Mouse (Mus musculus) megakaryocyte, adult 5-6 weeks (primary cell): ENCODE results near the gene Fnip2. TPM values are rescaled to one million over a fixed set of nuclear protein-coding genes. Genes with fewer than 3 reads are reported as not detected.
"Not testable (repeated sequence)": the region's sequence is repeated elsewhere in the genome, so short reads cannot be mapped to it uniquely, and the experiment has no call there.

Experiments used
- ATAC-seq: 2 replicates; pipeline ENCODE4 v1.8.0; 2016; ENCODE audit warnings: mild to moderate bottlenecking, inconsistent platforms; ENCODE audit not compliant: poor library complexity, severe bottlenecking
- total RNA-seq, 2 experiments: library from RNA; stranded (forward) in 1 of 2; stranded (reverse) in 1 of 2; fragments of 153-499, 151-499 nt in 1 of 2; fragments of 221-1000, 200-1000 nt in 1 of 2; gene quantifications; 2 replicates each; pipeline versions ENCODE4 v1.2.3 to v1.2.4; 2015 to 2017

Gene Fnip2
- total RNA-seq (2015), result 17.9 and 21.3 TPM in 2 replicates
- 16.4 and 17.1 TPM in 2 replicates for total RNA-seq (2017)

DNA sequence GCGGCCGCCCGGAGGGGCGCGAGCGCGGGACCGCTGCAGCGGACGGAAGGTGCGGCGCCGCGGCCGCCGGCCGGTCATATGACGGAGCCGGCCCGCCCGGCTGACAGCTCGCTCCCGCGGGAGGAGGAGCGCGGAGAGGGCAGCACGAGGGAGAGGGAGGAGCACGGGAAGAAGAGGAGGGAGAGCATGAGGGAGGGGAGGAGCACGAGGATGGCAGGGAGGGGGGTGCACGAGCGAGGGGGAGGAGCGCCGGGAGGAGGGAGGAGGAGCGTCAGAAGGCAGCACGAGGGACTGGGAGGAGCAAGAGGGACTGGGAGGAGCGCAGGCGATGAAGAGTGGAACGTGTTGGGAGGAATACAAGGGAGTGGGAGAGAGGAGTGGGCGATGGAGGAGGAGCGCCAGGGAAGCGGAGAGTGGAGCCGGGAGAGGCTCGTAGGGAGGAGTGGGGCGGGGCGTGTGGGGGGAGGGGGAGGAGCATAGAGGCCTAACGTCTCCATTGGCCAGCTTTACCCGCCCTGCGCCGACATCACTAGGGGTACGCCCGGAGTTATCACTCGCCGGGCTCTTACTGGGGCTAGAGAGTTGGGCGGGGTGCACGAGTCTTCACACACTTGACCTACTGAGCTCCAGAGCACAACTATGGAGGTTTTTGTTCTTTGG is at the start of gene Fnip2:
TSS of gene Fnip2 (minus strand) at position 94 of the 660 bp plus-strand sequence.
- peak; percentile 85 for ATAC-seq

DNA sequence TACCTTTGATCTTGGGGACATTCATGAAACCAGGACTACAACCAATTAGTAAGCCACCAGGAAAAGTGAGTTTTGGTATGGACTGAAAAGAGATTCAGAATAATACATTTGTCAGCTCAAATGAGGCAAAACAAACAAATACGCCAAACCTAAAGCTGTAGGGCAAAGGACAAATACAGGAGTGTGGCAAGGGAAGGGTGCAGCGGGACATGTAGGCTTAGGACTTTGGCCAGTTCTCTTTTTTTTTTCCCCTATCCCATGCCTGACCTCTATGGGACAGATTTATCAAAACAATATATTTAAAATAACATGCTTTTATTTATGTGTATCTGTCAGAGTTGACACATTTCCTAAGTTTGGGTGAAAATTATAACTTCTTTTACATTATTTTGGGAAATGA is 42.3 kb upstream of the Fnip2 start:
- no peak for ATAC-seq

DNA sequence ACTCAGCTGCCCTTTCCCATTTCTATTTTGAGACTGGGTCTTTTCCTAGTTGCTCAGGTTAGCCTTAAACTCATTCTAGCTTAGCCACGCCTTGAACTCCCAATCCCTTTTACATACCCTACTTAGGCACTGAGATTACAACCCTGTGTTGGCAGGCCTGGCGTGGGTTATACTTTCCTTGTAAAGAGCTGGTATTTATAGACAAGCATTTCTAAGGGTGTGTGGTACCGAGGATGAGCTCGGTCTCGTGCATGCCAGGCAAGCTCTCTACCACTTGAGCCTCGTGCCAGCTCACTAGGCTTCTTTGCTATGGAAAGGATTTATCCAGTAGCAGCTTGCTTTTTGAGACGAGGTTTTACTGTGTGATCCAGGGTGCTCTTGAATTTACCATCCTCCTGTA is 27.9 kb upstream of the Fnip2 start:
- ATAC-seq, result no peak

DNA sequence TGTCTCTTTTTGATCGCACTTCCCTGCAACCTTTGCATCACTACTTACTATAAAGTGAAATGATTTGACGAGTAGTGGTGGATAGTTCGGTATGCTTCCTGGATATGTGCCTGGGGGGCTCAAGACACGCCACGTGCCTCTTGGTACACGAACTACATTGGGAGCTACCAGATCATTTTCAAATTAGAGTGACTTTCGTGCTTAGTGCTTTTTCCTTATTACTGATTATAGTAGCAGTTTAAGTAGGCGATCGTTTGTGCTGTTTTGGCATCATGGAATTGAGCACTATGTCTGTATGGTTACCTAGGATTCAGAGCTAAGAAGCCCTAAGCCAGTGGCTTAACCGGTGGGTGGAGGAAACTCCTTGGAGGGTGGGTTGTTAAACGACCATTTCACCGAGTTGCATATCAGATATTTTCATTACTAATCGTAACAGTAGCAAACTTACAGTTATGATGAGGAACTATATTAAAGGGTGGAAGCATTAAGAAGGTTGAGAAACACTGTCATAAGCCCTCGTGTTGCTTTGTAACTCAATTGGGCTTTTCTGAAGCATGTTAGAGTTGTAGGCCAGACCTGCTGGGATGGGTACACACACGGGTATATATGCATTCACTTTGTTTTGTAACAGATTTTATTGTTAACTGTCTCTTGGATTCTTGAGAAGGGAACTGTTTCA is 24.3 kb upstream of the Fnip2 start:
- ATAC-seq, result no peak

DNA sequence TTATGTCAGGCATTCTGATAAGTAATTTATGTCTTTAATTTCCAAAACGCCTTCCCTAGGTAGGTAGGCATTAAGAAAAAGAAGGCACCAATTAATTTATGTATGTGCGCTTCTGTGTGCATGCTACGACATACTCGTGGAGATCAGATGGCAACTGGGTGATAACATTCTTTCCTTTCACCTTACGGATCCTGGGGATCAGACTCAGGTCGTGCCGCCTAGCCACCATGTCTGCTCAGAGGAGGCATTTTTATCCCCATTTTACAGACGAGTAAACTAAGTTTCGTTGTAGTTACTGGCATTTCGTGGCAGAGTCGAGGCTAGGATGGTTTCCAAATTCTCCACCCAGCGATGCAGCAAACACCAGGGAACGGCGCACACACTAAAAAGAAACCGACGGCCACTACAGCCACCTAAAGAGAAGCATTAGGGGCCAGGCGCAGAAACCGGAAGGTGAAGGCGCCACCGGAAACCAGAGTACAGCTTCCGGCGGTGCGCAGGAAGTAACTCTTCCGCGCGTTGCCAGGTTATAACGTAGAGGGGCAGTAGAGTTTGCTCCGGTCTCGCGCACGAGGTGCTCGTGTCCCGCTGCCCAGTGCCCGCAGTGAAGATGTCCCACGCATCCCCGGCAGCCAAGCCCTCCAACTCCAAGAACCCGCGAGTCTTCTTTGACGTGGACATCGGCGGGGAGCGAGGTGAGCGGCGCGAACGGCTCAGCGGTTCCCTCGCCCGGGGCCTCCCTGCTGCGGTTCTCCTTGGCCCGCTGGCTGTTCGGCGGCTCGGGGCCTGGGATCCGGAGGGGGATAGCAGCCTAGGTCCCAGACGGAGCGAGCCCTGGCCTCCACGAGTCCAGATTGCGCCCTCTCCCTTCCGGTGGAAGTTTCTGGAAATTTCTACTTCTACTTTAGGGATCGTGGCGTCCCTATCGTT is 23.5 kb upstream of the Fnip2 start, which contains the start of gene Ppid:
TSS of gene Ppid (plus strand) at position 480 of the 930 bp plus-strand sequence.
- peak; percentile 90 for ATAC-seq

DNA sequence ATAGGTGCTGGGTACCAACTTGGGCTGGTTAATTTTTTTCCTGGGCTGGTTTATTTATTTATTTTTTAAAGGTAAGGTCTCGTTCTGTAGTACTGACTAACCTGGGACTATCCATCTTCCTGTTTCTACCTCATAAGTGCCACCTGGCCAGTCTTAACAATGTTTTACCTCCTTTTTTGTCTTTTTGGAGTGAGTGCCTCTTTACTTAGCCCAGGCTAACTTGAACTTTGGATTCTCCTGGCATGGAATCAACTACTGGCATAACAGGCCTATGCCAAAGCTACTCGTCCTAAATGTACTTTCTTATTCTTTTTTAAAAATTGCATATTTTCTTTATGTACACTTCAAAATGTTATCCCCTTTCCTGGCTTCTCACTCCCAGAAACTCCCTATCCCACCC is 22.1 kb upstream of the Fnip2 start:
- ATAC-seq, result no peak

DNA sequence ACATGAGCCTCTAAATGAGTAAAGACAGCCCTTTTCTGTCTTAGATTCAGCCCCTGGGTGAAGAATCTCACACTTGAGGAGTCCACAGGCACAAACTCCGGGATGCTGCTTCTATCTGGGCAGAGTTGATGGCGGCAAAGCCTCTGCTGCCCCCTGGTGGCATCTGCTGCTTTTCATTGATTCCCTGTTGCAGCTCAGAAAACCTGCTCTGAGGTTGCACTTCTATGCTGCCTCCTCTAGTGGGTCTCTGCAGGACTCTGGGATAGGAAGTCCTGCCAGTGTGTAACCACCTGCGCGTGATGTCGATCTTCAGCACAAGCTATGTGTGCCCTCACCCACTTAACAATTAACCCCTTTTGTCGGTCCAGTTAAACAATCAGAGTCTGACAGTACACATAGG is 19.2 kb upstream of the Fnip2 start:
- ATAC-seq, result peak; percentile 90

DNA sequence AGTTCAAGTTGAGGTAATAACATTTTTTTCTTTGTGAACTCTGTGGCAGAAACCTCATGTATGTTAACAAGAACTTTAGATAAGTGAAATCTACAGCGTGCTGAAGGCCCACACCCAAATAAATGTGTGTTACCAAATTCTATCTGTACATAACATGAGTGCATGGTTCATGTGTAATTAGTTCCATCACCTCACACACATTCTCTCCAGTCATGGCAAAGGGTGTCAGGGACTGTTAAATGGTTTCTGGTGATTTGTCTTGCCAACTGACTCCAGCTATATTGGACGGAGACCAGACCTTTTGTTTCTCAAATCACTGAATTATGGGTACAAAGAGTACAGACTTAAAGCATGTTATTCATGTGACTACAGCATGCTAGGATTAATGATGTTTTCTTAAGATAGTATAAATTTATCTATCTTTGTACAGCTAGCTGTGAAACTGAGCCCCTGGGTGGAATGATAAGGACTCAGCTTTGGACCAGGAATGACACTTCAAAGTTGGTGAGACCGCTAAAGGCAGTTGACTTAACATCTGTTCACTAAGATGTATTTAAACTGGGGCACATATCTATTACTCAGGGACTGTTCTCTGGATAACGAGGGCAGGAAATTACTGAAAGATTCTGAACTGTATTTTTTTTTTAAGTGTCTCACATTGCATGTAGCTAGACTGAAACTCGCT is 12.4 kb upstream of the Fnip2 start:
- ATAC-seq, result peak; percentile 24; the same call in 1 of the 2 replicates

DNA sequence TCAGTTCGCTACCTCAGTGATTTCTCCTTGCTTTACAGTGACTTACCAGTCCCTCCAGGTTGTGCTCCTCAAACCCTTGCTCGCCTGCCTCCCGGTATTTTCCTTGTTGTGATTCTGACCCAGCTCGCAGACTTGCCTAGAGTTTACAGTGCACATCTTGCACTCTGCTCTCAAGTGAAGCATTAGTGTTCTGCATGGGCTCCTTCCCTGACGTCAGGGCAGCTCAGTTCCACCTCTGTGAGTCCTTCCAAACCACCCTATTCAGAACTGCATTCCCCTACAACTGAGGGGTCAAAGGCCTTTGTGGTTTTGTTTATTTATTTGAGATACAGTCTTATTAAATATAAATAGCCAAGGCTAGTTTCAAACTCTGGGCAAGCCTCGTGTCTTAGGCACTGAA is 10.6 kb upstream of the Fnip2 start:
- ATAC-seq, result no peak

DNA sequence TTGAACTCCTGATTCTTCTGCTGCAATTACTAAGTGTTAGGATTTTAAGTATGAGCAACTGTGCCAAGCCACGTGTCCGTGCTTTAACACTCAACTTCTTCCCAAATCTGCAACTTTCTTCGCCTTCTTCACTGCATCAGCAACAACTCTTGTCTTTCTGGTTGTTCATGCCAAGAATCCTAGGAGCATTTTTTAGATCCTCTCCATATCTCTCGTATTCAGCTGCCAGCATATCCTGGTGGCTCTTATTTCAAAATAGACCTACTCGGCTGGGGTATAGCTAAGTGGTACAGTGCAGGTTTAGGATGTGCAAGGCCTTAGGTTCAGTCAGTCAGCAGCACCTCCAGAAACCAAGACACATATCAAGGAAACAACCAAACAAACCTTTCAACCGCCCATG is 10.0 kb upstream of the Fnip2 start:
- ATAC-seq, result no peak

DNA sequence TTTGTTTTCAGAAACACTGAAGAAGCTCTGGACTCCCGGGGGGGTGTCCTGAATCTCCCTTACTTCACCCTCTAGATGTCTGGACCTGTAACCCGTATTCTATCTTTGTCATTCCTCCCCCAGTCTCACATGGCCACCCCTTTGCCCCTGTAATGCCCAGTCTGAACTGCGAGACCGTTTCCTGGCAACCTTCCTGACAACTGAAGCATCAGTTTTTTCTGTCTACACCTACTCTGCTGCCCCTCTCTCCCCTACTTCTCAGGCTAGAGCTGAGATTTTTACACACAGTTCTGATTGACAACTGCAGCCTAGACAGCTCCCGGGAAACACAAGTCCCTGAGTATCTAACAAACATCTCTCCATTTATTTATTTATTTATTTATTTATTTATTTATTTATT is 9.3 kb upstream of the Fnip2 start:
- no peak for ATAC-seq

DNA sequence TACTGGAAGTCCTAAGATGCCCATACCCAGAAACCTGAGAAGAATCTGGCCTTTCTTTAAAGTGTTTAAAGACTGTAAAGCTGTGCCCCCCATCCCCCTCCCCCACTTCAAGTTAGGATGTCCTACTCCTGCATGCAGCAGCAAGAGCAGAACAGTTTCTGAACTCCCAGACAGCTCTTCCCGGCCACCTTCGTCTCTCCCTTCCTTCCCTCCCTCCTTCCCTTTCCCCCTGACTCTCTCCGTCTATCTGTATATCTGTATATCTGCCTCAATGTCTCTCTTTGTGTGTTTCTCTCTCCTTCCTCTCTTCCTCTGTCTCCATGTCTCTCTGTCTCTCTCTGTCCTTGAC is 8.8 kb upstream of the Fnip2 start:
- no peak for ATAC-seq

DNA sequence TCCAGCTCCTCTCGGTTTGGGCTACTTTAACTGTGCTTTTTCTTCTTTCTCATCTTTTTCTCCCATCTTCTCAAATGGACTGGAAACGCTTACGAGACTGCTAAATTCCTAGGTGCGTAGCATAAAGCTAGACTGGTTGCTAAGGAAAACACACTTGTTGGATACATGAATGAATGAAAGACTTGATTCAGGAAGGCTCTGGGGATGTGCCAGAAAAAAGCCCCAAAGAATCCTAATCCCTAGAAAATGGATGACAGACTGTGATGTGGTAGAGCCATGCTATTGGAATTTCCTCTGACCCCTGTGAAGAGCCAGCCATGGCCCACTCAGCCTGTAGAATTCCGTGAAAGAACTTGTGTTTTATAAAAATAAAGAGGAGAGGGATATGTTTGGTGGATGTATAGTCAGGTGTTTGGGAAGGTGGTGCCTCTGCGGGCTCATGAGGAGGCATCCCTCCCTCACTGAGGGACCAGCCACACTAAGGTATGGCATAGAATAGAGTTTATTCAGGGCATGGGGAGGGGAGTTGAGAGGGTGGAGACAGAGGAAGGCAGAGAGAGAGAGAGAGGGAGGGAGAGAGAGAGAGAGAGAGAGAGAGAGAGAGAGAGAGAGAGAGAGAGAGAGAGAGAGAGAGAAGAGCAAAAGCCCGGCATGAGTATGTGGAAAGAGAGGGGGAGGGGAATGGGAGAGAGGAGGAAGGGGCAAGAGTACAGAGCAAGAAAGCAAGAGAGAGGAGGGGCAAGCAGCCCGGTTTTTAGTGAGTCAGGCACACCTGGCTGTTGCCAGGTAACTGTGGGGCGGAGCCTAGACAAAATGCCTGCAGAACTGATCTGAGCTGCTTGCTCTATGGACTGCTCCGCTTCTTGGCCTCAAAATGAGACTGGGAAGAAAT is 8.2 kb upstream of the Fnip2 start:
- no peak for ATAC-seq

DNA sequence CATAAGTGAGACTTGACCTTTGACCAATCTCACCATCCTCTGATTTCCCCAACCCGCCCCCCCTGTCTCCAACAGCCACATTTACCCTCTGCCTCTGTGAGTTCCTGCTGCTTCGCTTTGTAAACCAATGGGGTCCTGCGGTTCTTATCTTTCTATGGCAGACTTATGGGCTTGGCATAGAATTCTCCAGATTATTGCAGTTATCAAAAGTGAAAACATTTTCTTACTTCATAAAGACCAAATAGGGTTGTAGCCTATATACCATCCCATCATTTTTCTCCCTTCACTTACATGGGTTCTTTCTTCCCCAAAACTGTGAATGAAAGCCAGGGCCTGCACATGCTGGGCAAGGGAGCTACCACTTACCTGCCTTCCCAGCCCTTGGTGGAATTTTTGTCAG is 6.7 kb upstream of the Fnip2 start:
- no peak for ATAC-seq

DNA sequence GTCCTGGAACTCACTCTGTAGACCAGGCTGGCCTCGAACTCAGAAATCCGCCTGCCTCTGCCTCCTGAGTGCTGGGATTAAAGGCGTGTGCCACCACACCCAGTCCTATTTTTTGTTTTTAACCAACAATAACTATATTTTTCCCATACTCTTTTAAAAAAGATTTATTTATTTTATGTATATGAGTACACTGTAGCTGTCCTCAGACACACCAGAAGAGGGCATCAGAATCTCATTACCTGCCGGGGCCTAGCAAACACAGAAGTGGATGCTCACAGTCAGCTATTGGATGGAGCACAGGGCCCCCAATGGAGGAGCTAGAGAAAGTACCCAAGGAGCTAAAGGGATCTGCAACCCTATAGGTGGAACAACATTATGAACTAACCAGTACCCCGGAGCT is 5.8 kb upstream of the Fnip2 start:
- ATAC-seq, result not testable (repeated sequence)

DNA sequence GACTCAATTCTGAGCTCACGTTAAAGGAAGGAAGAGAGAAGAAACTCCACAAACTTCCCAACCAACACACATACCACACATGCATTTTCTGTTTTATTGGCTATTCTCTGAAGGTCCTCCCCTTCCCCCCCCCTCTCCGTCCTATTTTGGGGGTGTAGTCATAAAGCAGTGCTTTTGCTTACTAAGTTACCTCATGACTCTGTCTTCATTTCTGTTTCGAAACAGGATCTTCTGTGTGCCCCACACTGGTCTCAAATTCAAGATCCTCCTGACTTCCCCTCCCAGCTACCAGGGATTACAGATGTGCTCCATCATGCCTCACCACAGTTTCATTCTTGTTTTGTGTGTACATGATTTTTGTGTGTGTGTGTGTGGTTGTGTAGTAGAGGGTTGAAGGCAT is 4.8 kb upstream of the Fnip2 start:
- ATAC-seq, result peak; percentile 63

DNA sequence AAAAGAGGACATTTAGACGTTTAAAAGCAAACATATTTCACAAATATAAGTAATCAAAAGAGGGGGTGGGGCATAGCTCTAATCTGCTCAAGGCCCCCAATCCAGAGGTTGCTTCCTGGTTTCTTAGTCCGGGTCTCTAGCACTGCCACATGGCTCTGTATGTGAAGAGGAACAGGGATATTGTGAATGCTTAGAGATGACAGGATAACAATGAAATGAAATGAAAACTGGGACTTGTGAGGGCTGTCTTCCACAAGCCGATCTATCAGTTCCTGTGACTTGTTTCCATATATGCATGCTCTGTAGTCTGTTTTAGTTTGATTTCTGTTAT is 1.7 kb upstream of the Fnip2 start:
- ATAC-seq, result no peak

DNA sequence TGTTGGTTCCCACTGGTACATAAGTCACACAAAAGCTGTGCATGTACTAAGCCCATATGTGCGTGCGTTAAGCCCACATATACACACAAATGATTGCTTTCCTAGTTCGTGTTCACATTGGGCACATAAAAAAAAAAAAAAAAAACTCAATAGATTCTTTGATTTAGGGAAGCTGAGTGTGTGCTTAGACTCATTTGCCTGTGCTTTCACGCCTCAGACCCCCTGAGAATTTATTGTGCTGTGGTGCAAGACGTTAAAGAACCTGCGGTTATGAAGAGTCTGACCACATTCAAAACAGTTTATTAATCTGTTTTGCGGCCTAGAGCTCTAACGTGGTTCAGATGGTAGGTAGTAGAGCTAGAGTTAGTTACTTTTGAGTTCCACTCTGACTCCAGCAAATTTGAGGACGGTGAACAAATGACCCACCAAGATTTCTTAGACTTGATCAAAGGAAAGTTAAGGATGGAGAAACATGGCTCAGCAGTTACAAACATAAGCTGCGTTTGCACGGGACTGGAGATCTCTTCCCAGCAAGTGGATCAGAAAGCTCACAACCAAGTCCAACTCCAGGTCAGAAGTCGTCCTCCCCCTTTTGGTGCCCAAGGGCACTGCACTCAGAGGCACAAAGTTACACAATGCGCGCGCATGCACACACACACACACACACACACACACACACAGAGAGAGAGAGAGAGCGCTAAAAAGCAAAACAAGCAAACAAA is 1.2 kb upstream of the Fnip2 start:
- ATAC-seq, result no peak
